In the genomic region with DNA sequence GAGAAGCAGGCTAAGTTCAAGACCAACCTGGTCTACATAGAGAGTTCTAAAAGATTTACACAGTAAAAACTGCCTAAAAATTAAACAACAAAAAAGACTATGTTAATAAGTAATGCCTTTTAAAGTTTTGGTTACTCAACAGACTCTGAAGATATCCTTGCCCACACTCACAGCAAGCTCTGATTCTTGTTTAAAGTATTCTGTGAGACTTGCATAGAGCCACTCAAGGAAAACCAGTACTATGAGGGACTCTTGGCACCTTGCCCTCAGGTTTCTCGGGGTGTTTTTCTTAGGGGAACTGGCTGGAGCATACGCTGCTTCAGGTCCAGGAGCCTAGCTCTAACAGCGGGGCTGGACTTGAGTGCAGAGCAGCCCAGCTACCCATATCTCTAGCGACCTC, we compare ENCODE assay signal across 17 mouse cellular contexts. TPM values are rescaled to one million over a fixed set of nuclear protein-coding genes. Genes with fewer than 3 reads are reported as not detected.
DNase-seq lines count a peak whose midpoint lies in the region; TF ChIP-seq lines count a peak whose summit lies in the region.
"Had no signal": no experiment of that assay in that cellular context is flagged by ENCODE, and none has a peak within 500 bp of the region (broad histone marks: within the 10 kb centered on the region; RNA-seq: fewer than 3 reads in every experiment).

No protein-coding gene starts in this region.

- WGBS in kidney, adult 2 months = 64% methylated on average over 4 of the region's 4 CpGs

- TF ChIP-seq CTCF in kidney, adult 2 months (conservative IDR thresholded peaks at IDR 0.05; ENCODE audit: insufficient read depth, insufficient read length, low read depth, low read length) = no peak
- TF ChIP-seq CTCF in testis, adult 2 months (IDR thresholded peaks at IDR 0.05; ENCODE audit: control insufficient read depth, insufficient read depth, insufficient replicate concordance, low read depth, low read length) = no peak

- H3K27ac ChIP-seq in kidney, adult 2 months (ENCODE audit: insufficient read depth, low read depth, low read length) = no peak overlapping the region
- H3K27ac ChIP-seq in testis, adult 2 months (ENCODE audit: control insufficient read depth, insufficient read depth, low read depth, low read length) = peak overlapping the region; percentile 72
- H3K27ac ChIP-seq: embryonic facial prominence, embryonic 12.5 days; forebrain, embryonic 15.5 days had no signal

- no peaks in the 10 kb centered on the region for H3K27me3 ChIP-seq in kidney, adult 2 months (replicated peaks; ENCODE audit: control insufficient read depth, insufficient read depth, low read length)
- no peaks in the 10 kb centered on the region for H3K27me3 ChIP-seq in testis, adult 2 months (ENCODE audit: control insufficient read depth, insufficient read depth, low read length)
- H3K27me3 ChIP-seq: CH12.LX; embryonic facial prominence, embryonic 12.5 days; forebrain, embryonic 15.5 days; heart, embryonic 13.5 days; Patski had no signal

- TF ChIP-seq POLR2A in kidney, adult 2 months (IDR thresholded peaks at IDR 0.05; ENCODE audit: low read depth, low read length) = no peak
- TF ChIP-seq POLR2A in testis, adult 2 months (IDR thresholded peaks at IDR 0.05; ENCODE audit: control insufficient read depth, low read depth, low read length) = no peak

- no peaks in the 10 kb centered on the region for H3K36me3 ChIP-seq in kidney, adult 2 months (ENCODE audit: control insufficient read depth, insufficient read depth, low read length)
- peaks cover 2% of the 10 kb centered on the region for H3K36me3 ChIP-seq in testis, adult 2 months (ENCODE audit: control insufficient read depth, insufficient read depth, low read length)

- peak; percentile 31 for DNase-seq in kidney, postnatal 14 days
- DNase-seq in kidney, adult 2 months = no peak
- no peak for DNase-seq in testis, postnatal 14 days (ENCODE audit: low spot score)
- DNase-seq in lung, postnatal 14 days = peak; percentile 38
- no peak for DNase-seq in left cerebral cortex, adult 9 months (ENCODE audit: low spot score in 2 of 2)
- DNase-seq: adrenal gland, postnatal 14 days; cerebellum, adult 11-12 months; cerebellum, adult 9-10 months; gastrocnemius, postnatal 36 days; heart, postnatal 10 days had no signal

- H3K4me1 ChIP-seq in kidney, adult 2 months (ENCODE audit: control insufficient read depth, insufficient read depth, low read length) = no peaks in the 10 kb centered on the region
- no peaks in the 10 kb centered on the region for H3K4me1 ChIP-seq in testis, adult 2 months (ENCODE audit: control insufficient read depth, insufficient read depth, low read length)
- H3K4me1 ChIP-seq: embryonic facial prominence, embryonic 12.5 days; forebrain, embryonic 15.5 days had no signal

- H3K4me3 ChIP-seq in kidney, adult 2 months (ENCODE audit: insufficient read depth, low read depth, low read length) = no peak overlapping the region
- H3K4me3 ChIP-seq in testis, adult 2 months (ENCODE audit: control insufficient read depth, low read depth, low read length) = peak overlapping the region; percentile 80
- H3K4me3 ChIP-seq: embryonic facial prominence, embryonic 12.5 days; forebrain, embryonic 15.5 days; heart, embryonic 13.5 days had no signal

RNA-seq across cellular contexts. Expression of gene Pld6, which starts 8.0 kb away (rescaled TPM):
- 2.6 and 3.8 TPM in 2 replicates for polyA plus RNA-seq in kidney, adult 2 months (2012; rRNA removed)
- 101 and 110 TPM in 2 replicates for polyA plus RNA-seq in testis, adult 2 months (2012; rRNA removed)
- polyA plus RNA-seq: activated CD4-positive, CD25-positive, alpha-beta regulatory T cell, adult 4 months had no signal

RNA-seq across cellular contexts. Expression of gene Flcn, which starts 30.4 kb away (rescaled TPM):
- 45.6 and 48.9 TPM in 2 replicates for polyA plus RNA-seq in kidney, adult 2 months (2012; rRNA removed)
- polyA plus RNA-seq in testis, adult 2 months (2012; rRNA removed) = 20.0 and 20.3 TPM in 2 replicates

RNA-seq across cellular contexts. Expression of gene Nt5m, which starts 59.8 kb away (rescaled TPM):
- 36.2 and 39.3 TPM in 2 replicates for polyA plus RNA-seq in kidney, adult 2 months (2012; rRNA removed)
- polyA plus RNA-seq in testis, adult 2 months (2012; rRNA removed) = 97.1 and 100 TPM in 2 replicates

Comparison
In these comparisons a context has a peak if more than half of its experiments do, and no peak if none do; other contexts are left out.
1. DNase-seq: peak in kidney, postnatal 14 days (single experiment) and lung, postnatal 14 days (single experiment); none in kidney, adult 2 months (single experiment), testis, postnatal 14 days (single experiment) and left cerebral cortex, adult 9 months (0 of 2).
2. RNA of gene Pld6, which starts 8.0 kb away (polyA plus RNA-seq): 101 to 110 TPM in testis, adult 2 months; 2.6 to 3.8 TPM in kidney, adult 2 months; every median in the first group is over 10 times any median in the second.